Mouse (Mus musculus) limb, embryonic 12.5 days (tissue): ENCODE data around the gene Acat2. TPM values are rescaled to one million over a fixed set of nuclear protein-coding genes. Genes with fewer than 3 reads are reported as not detected.
A peak's percentile ranks its signal among the peaks of the same experiment; 100 is the strongest.
"Not testable (repeated sequence)": the region's sequence is repeated elsewhere in the genome, so short reads cannot be mapped to it uniquely, and the experiment has no call there.

Experiments
- ATAC-seq: fragments of 200-750 bp; cut with Nextera tagmentation; 2 replicates; pipeline ENCODE4 v1.8.0; 2017; ENCODE audit warnings: low read depth, moderate TSS enrichment; ENCODE audit not compliant: insufficient number of reproducible peaks, insufficient read depth, low FRiP score, low TSS enrichment
- H3K27ac ChIP-seq: fragments of 300-500 bp; sonication (generic); 2 replicates; pipeline ENCODE4 v1.5.1; 2016; ENCODE audit warnings: mild to moderate bottlenecking, moderate library complexity
- H3K27me3 ChIP-seq: fragments of 300-500 bp; sonication (generic); 2 replicates; pipeline ENCODE4 v1.6.1; 2016; ENCODE audit warnings: mild to moderate bottlenecking, moderate library complexity
- H3K36me3 ChIP-seq: fragments of 300-500 bp; sonication (generic); 2 replicates; pipeline ENCODE4 v1.6.1; 2016; ENCODE audit warnings: mild to moderate bottlenecking, moderate library complexity
- H3K4me1 ChIP-seq: fragments of 300-500 bp; sonication (generic); replicated peaks from 2 replicates; pipeline ENCODE4 v1.6.1; 2016
- H3K4me2 ChIP-seq: fragments of 300-500 bp; sonication (generic); 2 replicates; pipeline ENCODE4 v1.6.1; 2016; ENCODE audit warnings: mild to moderate bottlenecking, moderate library complexity
- H3K4me3 ChIP-seq: fragments of 300-500 bp; sonication (generic); replicated peaks from 2 replicates; pipeline ENCODE4 v1.5.1; 2016; ENCODE audit warnings: mild to moderate bottlenecking
- H3K9ac ChIP-seq: fragments of 300-500 bp; sonication (generic); replicated peaks from 2 replicates; pipeline ENCODE4 v1.6.1; 2016; ENCODE audit warnings: mild to moderate bottlenecking, moderate library complexity
- H3K9me3 ChIP-seq: fragments of 300-500 bp; sonication (generic); 2 replicates; pipeline ENCODE4 v1.6.1; 2016; ENCODE audit warnings: mild to moderate bottlenecking, moderate library complexity
- WGBS: fragments of 180-500 bp; shearing (Covaris S2); methylation state at CpG from one replicate; pipeline ENCODE4 v1.1.7; 2016; 5-methylcytosine and 5-hydroxymethylcytosine counted together
- polyA plus RNA-seq: library from polyadenylated mRNA; unstranded; fragments of >200 nt; fragmentation: Nextera tagmentation; extraction: Ambion mirVana; gene quantifications from 2 replicates; pipeline ENCODE4 v1.2.1, GENCODE M21; 2016

The Acat2 gene
- polyA plus RNA-seq: 285 and 287 TPM in 2 replicates

DNA sequence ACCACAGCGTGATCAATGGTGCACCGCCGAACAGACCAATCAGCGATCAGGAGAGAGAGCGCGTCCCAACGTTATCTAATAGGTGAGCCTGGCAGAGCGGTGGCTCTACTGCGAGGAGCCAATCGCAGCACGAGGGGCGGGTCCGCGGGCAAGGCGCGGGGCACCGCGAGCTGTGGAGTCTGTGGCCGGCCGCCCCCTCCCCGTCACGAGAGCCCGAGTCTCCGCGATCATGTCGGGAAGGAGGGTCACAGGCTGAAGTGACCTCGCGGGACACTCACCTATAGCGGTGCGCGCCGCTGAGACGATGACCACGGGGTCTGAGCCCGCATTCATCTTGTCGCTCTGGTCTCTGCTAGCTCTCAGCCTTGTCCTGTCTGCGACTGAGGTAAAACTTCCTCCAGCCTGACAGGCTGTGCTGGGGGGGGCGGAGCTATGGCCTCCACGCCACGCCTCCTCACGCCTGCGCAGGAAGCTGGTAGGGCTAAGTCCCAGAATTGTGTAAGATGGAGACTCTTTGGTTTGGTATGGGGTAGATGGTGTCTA lies at the start of gene Acat2:
TSS of gene Acat2 (minus strand) at position 417 of the 543 bp plus-strand sequence.
- Histone ChIP-seq H3K36me3 (peaks cover 25% of the 10 kb centered on the region), H3K4me2 (peak within 1 kb of the TSS; percentile 70), H3K9ac (peak within 1 kb of the TSS; percentile 57), H3K27me3 (no peaks in the 10 kb centered on the region), H3K27ac (peak within 1 kb of the TSS; percentile 87), H3K4me1 (peaks cover 7% of the 10 kb centered on the region), H3K9me3 (no peaks in the 10 kb centered on the region), H3K4me3 (peak within 1 kb of the TSS; percentile 68)
- WGBS: 1% methylated on average over 42 of the region's 42 CpGs
- peak; percentile 98 for ATAC-seq

DNA sequence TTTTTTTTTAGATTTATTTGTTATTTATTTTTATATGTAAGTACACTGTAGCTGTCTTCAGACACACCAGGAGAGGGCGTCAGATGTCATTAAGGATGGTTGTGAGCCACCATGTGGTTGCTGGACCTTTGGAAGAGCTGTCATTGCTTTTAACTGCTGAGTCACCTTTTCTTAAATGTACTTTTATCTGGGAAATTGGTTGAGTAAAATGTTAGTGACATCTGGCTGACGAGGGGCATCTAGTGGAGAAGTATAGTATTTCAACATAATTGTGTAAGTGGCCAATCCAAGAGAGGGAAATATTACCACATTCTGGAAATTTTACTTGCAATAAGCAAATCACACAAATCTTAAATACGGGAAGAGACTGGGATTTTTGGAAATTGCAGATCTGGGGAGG lies 49.3 kb upstream of the Acat2 start:
- ATAC-seq: no peak
- WGBS: 32% methylated on average over 3 of the region's 3 CpGs

DNA sequence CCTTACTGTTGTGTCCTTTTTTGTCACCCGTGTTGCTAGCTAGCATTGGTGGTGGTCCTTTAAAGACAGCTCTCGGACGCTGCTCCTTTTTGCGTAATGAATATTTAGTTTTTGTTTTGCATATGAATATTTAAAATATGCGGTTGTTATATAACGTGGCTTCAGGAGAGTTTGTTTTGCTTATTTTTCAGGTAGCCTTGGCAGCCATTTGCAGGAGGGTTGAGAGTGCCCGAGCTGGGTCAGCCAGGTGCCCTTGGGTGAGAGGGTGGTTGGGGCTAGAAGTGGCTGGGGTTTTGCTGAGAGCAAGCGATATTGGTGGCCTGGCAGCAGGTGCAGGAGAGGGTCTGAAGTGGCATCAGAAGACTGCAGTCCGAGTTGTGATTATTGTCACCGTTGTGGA lies 48.0 kb upstream of the Acat2 start:
- H3K9me3 ChIP-seq: no peaks in the 10 kb centered on the region
- 6% methylated on average over 10 of the region's 10 CpGs for WGBS

More for the DNA sequence above, 49.3 kb upstream of the Acat2 start:
- H3K27me3 ChIP-seq: no peaks in the 10 kb centered on the region
- peaks cover 35% of the 10 kb centered on the region for H3K36me3 ChIP-seq
- H3K4me1 ChIP-seq: peaks cover 14% of the 10 kb centered on the region
- H3K4me2 ChIP-seq: no peak overlapping the region
- no peaks in the 10 kb centered on the region for H3K9me3 ChIP-seq
- no peak overlapping the region for H3K4me3 ChIP-seq
- no peak overlapping the region for H3K27ac ChIP-seq
- H3K9ac ChIP-seq: no peak overlapping the region

DNA sequence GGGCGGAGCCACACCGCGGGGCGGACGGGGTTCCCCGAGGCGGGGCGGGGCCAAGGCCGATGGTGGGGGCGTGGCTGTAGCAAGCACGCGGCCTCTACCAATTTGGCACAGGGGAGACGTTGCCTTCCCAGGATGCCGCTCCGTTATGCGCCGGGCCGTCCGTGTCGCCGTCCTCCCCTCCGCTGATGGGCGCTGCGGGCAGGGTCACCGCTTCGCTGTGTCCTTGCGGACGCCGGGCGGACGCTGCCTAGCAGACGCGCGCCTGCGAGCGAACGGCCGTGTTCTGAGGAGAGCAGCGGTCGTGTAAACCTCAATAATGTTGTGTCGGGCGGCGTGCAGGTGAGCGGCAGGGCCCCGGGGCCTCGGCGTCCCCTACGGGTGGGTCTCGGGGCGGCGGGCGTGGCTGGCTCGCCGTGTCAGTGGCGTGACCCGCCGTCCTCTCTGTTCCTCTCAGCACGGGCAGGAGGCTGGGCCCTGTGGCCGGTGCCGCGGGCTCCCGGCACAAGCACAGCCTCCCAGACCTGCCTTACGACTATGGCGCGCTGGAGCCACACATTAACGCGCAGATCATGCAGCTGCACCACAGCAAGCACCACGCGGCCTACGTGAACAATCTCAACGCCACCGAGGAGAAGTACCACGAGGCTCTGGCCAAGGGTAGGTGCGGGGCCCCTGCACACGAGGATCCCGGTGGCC lies 47.3 kb upstream of the Acat2 start:
- H3K4me2 ChIP-seq: peak overlapping the region; percentile 81
- H3K9ac ChIP-seq: peak overlapping the region; percentile 79
- peak overlapping the region; percentile 84 for H3K4me3 ChIP-seq
- H3K9me3 ChIP-seq: no peaks in the 10 kb centered on the region
- peak; percentile 98 for ATAC-seq
- peak overlapping the region; percentile 86 for H3K27ac ChIP-seq
- WGBS: under 1% methylated on average over 76 of the region's 76 CpGs
- H3K4me1 ChIP-seq: peaks cover 14% of the 10 kb centered on the region
- no peaks in the 10 kb centered on the region for H3K27me3 ChIP-seq
- peaks cover 16% of the 10 kb centered on the region for H3K36me3 ChIP-seq

More for the DNA sequence above, 48.0 kb upstream of the Acat2 start:
- peak overlapping the region; percentile 81 for H3K4me2 ChIP-seq
- peaks cover 22% of the 10 kb centered on the region for H3K36me3 ChIP-seq
- no peak for ATAC-seq
- H3K4me1 ChIP-seq: peaks cover 14% of the 10 kb centered on the region
- H3K4me3 ChIP-seq: peak overlapping the region; percentile 84
- H3K27me3 ChIP-seq: no peaks in the 10 kb centered on the region
- peak overlapping the region; percentile 86; the same call in 1 of the 2 replicates for H3K27ac ChIP-seq
- H3K9ac ChIP-seq: peak overlapping the region; percentile 79

DNA sequence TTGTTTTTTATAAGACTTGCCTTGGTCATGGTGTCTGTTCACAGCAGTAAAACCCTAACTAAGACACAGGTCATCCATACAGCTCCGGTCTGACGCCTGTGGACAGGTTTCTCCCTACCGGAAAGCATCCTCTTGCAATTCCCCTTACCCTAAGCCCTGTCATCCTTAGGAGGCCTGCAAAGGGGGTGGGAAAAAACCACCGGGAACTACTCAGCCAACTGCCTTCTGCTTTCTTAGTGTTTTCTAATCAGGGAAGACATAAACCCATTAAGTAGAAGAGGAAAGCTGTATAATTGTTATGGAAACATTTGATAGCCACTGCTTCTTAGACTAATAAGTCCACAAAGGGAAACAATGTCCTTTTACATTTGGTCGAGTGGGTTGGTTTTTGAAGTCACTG lies 46.4 kb upstream of the Acat2 start:
- Histone ChIP-seq H3K27ac (peak overlapping the region; percentile 82; the same call in 1 of the 2 replicates), H3K27me3 (no peaks in the 10 kb centered on the region), H3K4me3 (peak overlapping the region; percentile 84; the same call in 1 of the 2 replicates), H3K9me3 (no peaks in the 10 kb centered on the region), H3K4me2 (peak overlapping the region; percentile 81), H3K9ac (no peak overlapping the region), H3K36me3 (peaks cover 8% of the 10 kb centered on the region; the same call in 1 of the 2 replicates), H3K4me1 (peaks cover 14% of the 10 kb centered on the region)
- WGBS: 41% methylated on average over 5 of the region's 5 CpGs
- ATAC-seq: no peak

DNA sequence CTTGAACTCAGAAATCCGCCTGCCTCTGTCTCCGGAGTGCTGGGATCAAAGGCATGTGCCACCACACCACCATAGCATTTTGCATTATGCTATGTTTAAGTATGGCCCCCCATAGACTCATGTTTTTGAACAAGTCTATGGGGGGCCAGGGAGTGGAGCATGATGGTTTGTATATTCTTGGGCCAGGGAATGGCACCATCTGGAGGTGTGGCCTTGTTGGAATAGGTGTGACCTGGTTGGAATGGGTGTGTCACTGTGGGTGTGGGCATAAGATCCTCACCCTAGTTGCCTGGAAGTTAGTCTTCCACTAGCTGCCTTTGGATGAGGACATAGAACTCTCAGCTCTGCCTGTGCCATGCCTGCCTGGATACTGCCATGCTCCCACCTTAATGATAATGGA lies 46.0 kb upstream of the Acat2 start, which contains the start of gene Sod2:
TSS of gene Sod2 (plus strand) at position 301 of the 400 bp plus-strand sequence.
- not testable (repeated sequence) for H3K36me3 ChIP-seq, ATAC-seq, H3K27me3 ChIP-seq, H3K9me3 ChIP-seq
- H3K4me1 ChIP-seq: peaks cover 14% of the 10 kb centered on the region
- H3K27ac ChIP-seq: peak within 1 kb of the TSS; percentile 82
- H3K4me2 ChIP-seq: peak within 1 kb of the TSS; percentile 81
- 97% methylated on average over 2 of the region's 2 CpGs for WGBS
- peak within 1 kb of the TSS; percentile 84 for H3K4me3 ChIP-seq
- peak within 1 kb of the TSS; percentile 79; the same call in 1 of the 2 replicates for H3K9ac ChIP-seq

DNA sequence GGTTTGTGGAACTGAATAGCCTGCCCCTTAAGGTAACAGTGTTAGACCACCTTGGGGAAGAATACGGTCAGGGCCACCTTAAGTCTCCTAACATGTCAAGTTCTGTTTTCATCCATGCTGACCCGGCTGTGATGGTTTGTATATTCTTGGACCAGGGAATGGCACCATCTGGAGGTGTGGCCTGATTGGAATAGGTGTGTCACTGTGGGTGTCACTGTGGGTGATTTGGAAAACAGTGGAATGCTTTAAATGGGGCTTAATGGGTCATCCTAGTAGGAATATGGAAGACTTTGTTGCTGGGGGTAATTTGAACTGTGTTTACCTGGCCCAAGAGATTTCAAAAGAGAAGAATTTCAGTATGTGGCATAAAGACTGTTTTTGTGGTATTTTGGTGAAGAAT lies 43.9 kb upstream of the Acat2 start:
- not testable (repeated sequence) for H3K4me3 ChIP-seq, H3K27ac ChIP-seq, H3K9me3 ChIP-seq, H3K36me3 ChIP-seq, H3K4me2 ChIP-seq, H3K9ac ChIP-seq, ATAC-seq, H3K27me3 ChIP-seq
- peaks cover 14% of the 10 kb centered on the region for H3K4me1 ChIP-seq
- WGBS: 76% methylated on average over 2 of the region's 2 CpGs

DNA sequence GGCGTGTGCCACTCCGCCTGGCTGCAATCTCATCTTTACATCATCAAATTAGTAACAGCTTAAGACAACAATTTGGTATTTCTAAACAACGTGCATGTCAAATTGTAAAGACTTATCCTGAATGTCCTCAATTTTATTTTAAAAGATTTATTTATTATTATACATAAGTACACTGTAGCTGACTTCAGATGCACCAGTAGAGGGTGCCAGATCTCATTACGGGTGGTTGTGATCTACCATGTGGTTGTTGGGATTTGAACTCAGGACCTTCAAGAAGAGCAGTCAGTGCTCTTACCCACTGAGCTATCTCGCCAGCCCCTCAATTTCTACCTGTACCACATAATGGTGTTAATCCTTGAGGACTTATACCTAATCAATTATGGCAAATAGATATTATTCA lies 41.7 kb upstream of the Acat2 start:
- H3K4me1 ChIP-seq, H3K4me2 ChIP-seq, H3K27me3 ChIP-seq, H3K4me3 ChIP-seq, H3K36me3 ChIP-seq, H3K9ac ChIP-seq, H3K9me3 ChIP-seq, H3K27ac ChIP-seq, ATAC-seq: not testable (repeated sequence)
- 95% methylated on average over 5 of the region's 5 CpGs for WGBS

DNA sequence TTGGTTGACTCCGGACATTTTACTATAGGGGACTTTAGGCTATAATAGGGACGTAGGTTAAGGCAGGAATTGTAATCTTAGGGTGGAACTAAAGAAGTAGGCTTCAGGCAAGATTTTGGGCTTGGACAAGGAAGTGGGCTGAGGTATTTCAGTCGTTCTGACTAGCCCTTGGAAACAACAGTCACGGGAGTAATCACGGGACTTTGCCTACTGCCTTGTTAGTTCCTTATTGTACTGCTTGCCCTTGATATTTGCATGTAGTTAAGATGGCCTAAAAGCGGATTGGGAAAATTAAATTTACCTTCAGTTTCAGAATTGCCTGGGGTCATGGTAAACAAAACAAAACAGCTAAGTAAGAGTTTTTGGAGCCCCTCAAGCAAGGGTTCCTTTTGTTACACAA lies 38.5 kb upstream of the Acat2 start:
- no peaks in the 10 kb centered on the region for H3K9me3 ChIP-seq
- H3K4me3 ChIP-seq: no peak overlapping the region
- H3K27ac ChIP-seq: no peak overlapping the region
- no peaks in the 10 kb centered on the region for H3K36me3 ChIP-seq
- no peaks in the 10 kb centered on the region for H3K4me1 ChIP-seq
- no peak overlapping the region for H3K9ac ChIP-seq
- 81% methylated on average over 6 of the region's 6 CpGs for WGBS
- no peak overlapping the region for H3K4me2 ChIP-seq
- H3K27me3 ChIP-seq: no peaks in the 10 kb centered on the region
- ATAC-seq: no peak

DNA sequence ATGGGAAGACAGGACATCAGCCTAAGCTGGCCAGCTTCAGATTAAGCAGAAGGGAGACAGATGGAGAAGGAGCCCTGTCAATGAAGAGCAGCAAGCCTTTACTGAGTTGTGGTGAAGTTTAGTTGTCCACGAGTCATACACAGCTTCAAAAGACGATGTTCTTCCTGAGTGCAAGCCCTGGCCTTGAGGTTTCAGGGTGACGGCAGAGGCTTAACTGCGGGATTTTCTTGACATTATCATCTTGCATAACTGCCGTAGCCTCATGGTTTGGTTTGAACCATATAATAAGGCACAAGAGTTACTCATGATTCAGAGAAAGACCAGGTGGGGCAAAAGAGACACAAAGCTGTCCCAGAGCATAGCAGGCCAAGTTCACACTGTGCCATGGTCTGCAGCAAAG lies 37.3 kb upstream of the Acat2 start:
- no peak for ATAC-seq
- no peaks in the 10 kb centered on the region for H3K9me3 ChIP-seq
- no peaks in the 10 kb centered on the region for H3K27me3 ChIP-seq

DNA sequence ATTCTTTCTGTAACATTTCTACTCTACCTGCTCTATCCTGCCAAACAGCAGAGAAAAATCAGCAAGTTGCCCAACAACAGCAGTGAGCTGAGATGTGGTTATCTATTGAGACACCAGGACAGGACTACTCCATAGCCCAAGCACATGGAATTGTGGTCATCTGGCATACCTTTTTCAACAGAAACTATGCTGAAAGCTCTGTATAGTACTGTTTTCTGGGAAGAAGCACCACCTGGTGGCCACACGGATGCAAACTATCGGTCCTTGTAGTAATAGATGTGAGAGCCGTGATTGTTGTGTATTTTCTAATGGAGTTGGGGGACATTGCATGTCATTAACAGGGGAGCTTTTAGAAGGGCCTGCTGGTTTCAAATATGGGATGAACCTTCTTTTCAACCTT lies 35.8 kb upstream of the Acat2 start:
- Histone ChIP-seq H3K4me3 (no peak overlapping the region), H3K27me3 (no peaks in the 10 kb centered on the region), H3K27ac (no peak overlapping the region), H3K4me1 (0 out of 2 replicates have a peak, but pooled peaks cover 6% of the 10 kb centered on the region), H3K4me2 (no peak overlapping the region), H3K9ac (no peak overlapping the region), H3K36me3 (no peaks in the 10 kb centered on the region), H3K9me3 (no peaks in the 10 kb centered on the region)
- ATAC-seq: no peak
- 21% methylated on average over 3 of the region's 3 CpGs for WGBS

More for the DNA sequence above, 37.3 kb upstream of the Acat2 start:
- Histone ChIP-seq H3K27ac (no peak overlapping the region), H3K4me2 (no peak overlapping the region), H3K36me3 (no peaks in the 10 kb centered on the region), H3K4me1 (0 out of 2 replicates have a peak, but pooled peaks cover 6% of the 10 kb centered on the region), H3K4me3 (no peak overlapping the region), H3K9ac (no peak overlapping the region)
- WGBS: 94% methylated on average over 5 of the region's 5 CpGs
